Mouse (Mus musculus) thymus, adult 2 months (tissue): ENCODE results near the gene Ntan1.

Source experiments
- CTCF ChIP-seq: fragments of 200-500 bp; IDR thresholded peaks from 2 replicates; pipeline ENCODE4 v1.5.1; 2012; ENCODE audit warnings: mild to moderate bottlenecking, control low read depth, low read length, moderate library complexity, borderline replicate concordance; ENCODE audit not compliant: control insufficient read depth, poor library complexity, insufficient read depth; ENCODE audit errors: extremely low read depth
- POLR2A ChIP-seq: fragments of 200-500 bp; IDR thresholded peaks from 2 replicates; pipeline ENCODE4 v1.6.1; 2012; ENCODE audit warnings: mild to moderate bottlenecking, low read length, control low read depth, moderate library complexity; ENCODE audit not compliant: control insufficient read depth, poor library complexity, insufficient read depth; ENCODE audit errors: extremely low read depth

- TF ChIP-seq CTCF (no peak), POLR2A (no peak)
Measured at GRCm38 (mm10) chr16:13866616-13867015, 48.0 kb downstream of the Ntan1 start.
